In the genomic region with DNA sequence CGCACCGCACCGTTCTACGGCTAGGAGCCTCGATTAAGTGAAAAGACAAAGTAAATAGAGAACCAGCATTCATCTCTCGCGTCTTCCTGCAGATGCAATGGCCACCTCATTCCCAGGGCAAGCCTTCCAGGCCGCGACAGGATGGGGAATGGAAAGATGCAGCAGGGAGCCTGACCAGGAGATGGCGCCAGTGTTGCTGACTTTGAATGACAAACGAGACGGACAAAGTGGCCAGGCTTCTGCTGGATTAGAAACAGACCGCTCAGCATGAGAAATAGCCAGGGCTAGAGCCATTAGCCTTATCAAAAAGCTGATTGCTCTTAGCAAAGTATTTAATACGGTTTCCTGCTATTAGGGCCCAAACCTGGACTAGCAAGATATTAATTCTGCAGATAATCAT, we compare ENCODE assay signal across 7 mouse cellular contexts.
DNase-seq lines count a peak whose midpoint lies in the region; ATAC-seq and TF ChIP-seq lines count a peak whose summit lies in the region.

No protein-coding gene starts in this region.

- no peaks in the 10 kb centered on the region for H3K27me3 ChIP-seq in forebrain, postnatal 0 days (ENCODE audit: insufficient read depth, low read length)
- peaks cover 10% of the 10 kb centered on the region; the same call in 1 of the 2 replicates for H3K27me3 ChIP-seq in hindbrain, embryonic 13.5 days

- no peaks in the 10 kb centered on the region for H3K9me3 ChIP-seq in forebrain, postnatal 0 days (ENCODE audit: low read length)
- no peaks in the 10 kb centered on the region for H3K9me3 ChIP-seq in hindbrain, embryonic 13.5 days

- ATAC-seq in forebrain, postnatal 0 days: peak; percentile 61; the same call in 1 of the 2 replicates
- ATAC-seq in hindbrain, embryonic 13.5 days (ENCODE audit: low FRiP score): peak; percentile 69; the same call in 1 of the 2 replicates
- 0 out of 2 replicates have a peak, but pooled peaks have one; percentile 59 for ATAC-seq in megakaryocyte-erythroid progenitor cell, adult 5-6 weeks (replicated peaks; ENCODE audit: low FRiP score, low TSS enrichment, poor library complexity, severe bottlenecking)

- H3K36me3 ChIP-seq in forebrain, postnatal 0 days (ENCODE audit: insufficient read depth): no peaks in the 10 kb centered on the region
- no peaks in the 10 kb centered on the region for H3K36me3 ChIP-seq in hindbrain, embryonic 13.5 days

- DNase-seq in NIH3T3 (ENCODE audit: low read depth): peak; percentile 92
- peak; percentile 21 for DNase-seq in c-Kit-positive CD71-positive TER-119-positive erythroid progenitor cells, embryonic 14.5 days (ENCODE audit: low spot score)
- peak; percentile 91 for DNase-seq in forebrain, postnatal 0 days
- peak; percentile 84 to 87 for DNase-seq in layer of hippocampus, postnatal 36 days
- peak; percentile 97 for DNase-seq in right cerebral cortex, postnatal 4 days

- WGBS in forebrain, postnatal 0 days: 8% methylated on average over 14 of the region's 14 CpGs
- 11% methylated on average over 14 of the region's 14 CpGs for WGBS in hindbrain, embryonic 13.5 days

- no peak overlapping the region for H3K4me3 ChIP-seq in forebrain, postnatal 0 days (ENCODE audit: low read depth, low read length)
- no peak overlapping the region for H3K4me3 ChIP-seq in hindbrain, embryonic 13.5 days

- H3K4me1 ChIP-seq in forebrain, postnatal 0 days (ENCODE audit: insufficient read depth): no peaks in the 10 kb centered on the region
- peaks cover 18% of the 10 kb centered on the region for H3K4me1 ChIP-seq in hindbrain, embryonic 13.5 days (replicated peaks)

- no peak overlapping the region for H3K27ac ChIP-seq in forebrain, postnatal 0 days (ENCODE audit: low read depth, low read length)
- peak overlapping the region; percentile 62 for H3K27ac ChIP-seq in hindbrain, embryonic 13.5 days

- peak; percentile 97 for TF ChIP-seq CTCF in forebrain, postnatal 0 days (IDR thresholded peaks at IDR 0.05; ENCODE audit: low read depth)

- no peak overlapping the region for H3K9ac ChIP-seq in forebrain, postnatal 0 days
- no peak overlapping the region for H3K9ac ChIP-seq in hindbrain, embryonic 13.5 days

- 0 out of 2 replicates have a peak overlapping the region, but pooled peaks have one; percentile 1 for H3K4me2 ChIP-seq in forebrain, postnatal 0 days (ENCODE audit: low read depth)
- H3K4me2 ChIP-seq in hindbrain, embryonic 13.5 days: no peak overlapping the region

Comparison
In these comparisons a context has a peak if more than half of its experiments do, and no peak if none do; other contexts are left out.
1. DNase-seq: peak in every context shown above with its lines; median percentile 97 in right cerebral cortex, postnatal 4 days; 92 in NIH3T3; 91 in forebrain, postnatal 0 days; 86 in layer of hippocampus, postnatal 36 days; 21 in c-Kit-positive CD71-positive TER-119-positive erythroid progenitor cells, embryonic 14.5 days.